Mouse (Mus musculus) B cell, adult 67 days (primary cell): ENCODE results near the gene Olfr1461. TPM values are rescaled to one million over a fixed set of nuclear protein-coding genes. Genes with fewer than 3 reads are reported as not detected.

Experiments
- total RNA-seq, 2 experiments: library from RNA; stranded (reverse); gene quantifications; 4 replicates each; pipeline ENCODE4 v1.2.4; 2023

Gene Olfr1461
- total RNA-seq, result not detected

GRCm38 (mm10) chr19:13162700-13163099, at the start of gene Olfr1461:
Olfr1461 (plus strand) TSS chr19:13163000.

GRCm38 (mm10) chr19:13149449-13149848, 13.4 kb upstream of the Olfr1461 start, which contains the start of gene Olfr1459:
Olfr1459 (minus strand) TSS chr19:13149549.

GRCm38 (mm10) chr19:13185434-13185833, 22.6 kb downstream of the Olfr1461 start, which contains the start of gene Olfr1462:
Olfr1462 (plus strand) TSS chr19:13185734.

Other genes starting within 250 kb of the Olfr1461 start
- not detected for gene Olfr1448, start 238.6 kb upstream of the Olfr1461 start, total RNA-seq
- gene Olfr1449, start 232.2 kb upstream of the Olfr1461 start, total RNA-seq, result not detected
- not detected for gene Olfr1450, start 212.7 kb upstream of the Olfr1461 start, total RNA-seq
- gene Olfr1451, start 168.0 kb upstream of the Olfr1461 start, total RNA-seq, result not detected
- not detected for gene Olfr1453, start 134.7 kb upstream of the Olfr1461 start, total RNA-seq
- gene Olfr1454, start 102.4 kb upstream of the Olfr1461 start, total RNA-seq, result not detected
- gene Olfr1457, start 65.1 kb upstream of the Olfr1461 start, total RNA-seq, result not detected
- gene Olfr1458, start 56.2 kb upstream of the Olfr1461 start, total RNA-seq, result not detected
- gene Olfr1459, start 13.5 kb upstream of the Olfr1461 start, total RNA-seq, result under 1 TPM; 0.12 to 0.24 TPM
- not detected for gene Olfr1462, start 22.7 kb downstream of the Olfr1461 start, total RNA-seq
- not detected for gene Olfr1463, start 68.3 kb downstream of the Olfr1461 start, total RNA-seq
- gene Olfr1465, start 152.5 kb downstream of the Olfr1461 start, total RNA-seq, result not detected
- not detected for gene Olfr1466, start 175.9 kb downstream of the Olfr1461 start, total RNA-seq
- gene Olfr1467, start 199.2 kb downstream of the Olfr1461 start, total RNA-seq, result not detected
- not detected for gene Olfr1469, start 244.8 kb downstream of the Olfr1461 start, total RNA-seq